In the genomic region with DNA sequence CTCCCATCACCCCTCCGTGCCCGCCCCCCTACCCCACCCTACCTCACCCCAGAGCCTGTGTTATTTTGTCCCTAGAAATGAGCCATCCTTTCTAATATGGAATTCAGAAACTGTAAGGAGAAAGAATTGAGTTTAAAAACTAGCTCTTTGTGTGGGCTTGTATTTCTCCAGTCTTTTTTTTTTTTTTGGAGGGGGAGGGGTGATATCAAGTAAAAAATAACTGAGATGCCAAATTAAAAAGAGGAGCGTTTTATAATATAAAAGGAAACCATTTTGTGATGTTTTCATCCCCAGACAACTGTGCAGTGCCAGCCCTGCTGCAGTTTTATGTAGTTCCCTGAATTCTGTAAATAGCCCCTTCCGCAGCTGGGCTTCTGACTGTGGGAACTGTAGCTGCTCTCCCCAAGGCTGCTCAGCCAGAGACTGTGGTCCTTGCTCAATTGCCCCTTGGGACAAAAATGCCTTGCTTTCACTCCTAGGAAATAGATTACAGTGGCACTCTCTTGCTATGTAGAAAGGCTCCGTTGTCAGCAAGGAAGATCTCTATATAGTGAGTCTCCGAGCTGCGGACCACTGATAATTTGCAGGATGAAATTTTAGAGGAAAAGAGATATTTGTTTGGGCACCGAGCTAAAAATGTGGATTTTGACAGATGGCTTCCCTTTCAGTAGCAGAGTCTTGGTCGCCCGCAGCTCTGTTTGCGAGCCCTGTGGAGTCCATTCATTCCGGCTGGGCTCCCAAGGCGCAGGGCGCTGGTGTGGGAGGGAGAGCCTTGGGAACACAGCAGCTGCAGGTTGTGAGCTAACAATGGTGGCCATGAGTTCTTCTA, we compare ENCODE assay signal across 9 mouse cellular contexts. TPM values are rescaled to one million over a fixed set of nuclear protein-coding genes. Genes with fewer than 3 reads are reported as not detected.
DNase-seq lines count a peak whose midpoint lies in the region; ATAC-seq and TF ChIP-seq lines count a peak whose summit lies in the region.
"Had no signal": no experiment of that assay in that cellular context is flagged by ENCODE, and none has a peak within 500 bp of the region (broad histone marks: within the 10 kb centered on the region; RNA-seq: fewer than 3 reads in every experiment).

No protein-coding gene starts in this region.

- H3K4me1 ChIP-seq in lung, postnatal 0 days (ENCODE audit: insufficient read depth, low read depth, low read length), result no peaks in the 10 kb centered on the region
- peaks cover 13% of the 10 kb centered on the region for H3K4me1 ChIP-seq in hindbrain, embryonic 14.5 days (replicated peaks; ENCODE audit: control insufficient read depth, insufficient read depth, low read length)
- H3K4me1 ChIP-seq in midbrain, embryonic 14.5 days (ENCODE audit: control insufficient read depth, insufficient read depth, low read length), result peaks cover 14% of the 10 kb centered on the region

- no peak for ATAC-seq in lung, postnatal 0 days
- ATAC-seq in hindbrain, embryonic 14.5 days (ENCODE audit: low FRiP score), result 0 out of 2 replicates have a peak, but pooled peaks have one; percentile 3
- ATAC-seq in midbrain, embryonic 14.5 days (ENCODE audit: low FRiP score, low TSS enrichment), result no peak

- H3K27ac ChIP-seq in lung, postnatal 0 days (ENCODE audit: low read length), result peak overlapping the region; percentile 20; the same call in 1 of the 2 replicates
- H3K27ac ChIP-seq in hindbrain, embryonic 14.5 days, result peak overlapping the region; percentile 100
- H3K27ac ChIP-seq in midbrain, embryonic 14.5 days (replicated peaks; ENCODE audit: low read depth, low read length), result peak overlapping the region; percentile 100
- H3K27ac ChIP-seq: liver, embryonic 14.5 days had no signal

- peak; percentile 39 for DNase-seq in adrenal gland, postnatal 10 days
- no peak for DNase-seq in adrenal gland, adult (ENCODE audit: inconsistent age in 2 of 2, low spot score in 1 of 2)
- peak; percentile 38 for DNase-seq in lung, postnatal 0 days (ENCODE audit: low spot score)
- no peak for DNase-seq in lung, postnatal 14 days
- peak; percentile 74 for DNase-seq in hindbrain, embryonic 14.5 days (ENCODE audit: low spot score)
- DNase-seq in midbrain, embryonic 14.5 days, result peak; percentile 86
- DNase-seq in spleen, postnatal 36 days (ENCODE audit: low spot score in 2 of 2), result no peak
- DNase-seq in kidney, postnatal 4 days, result no peak

- peak overlapping the region; percentile 2; the same call in 1 of the 2 replicates for H3K4me2 ChIP-seq in lung, postnatal 0 days (replicated peaks; ENCODE audit: low read depth, low read length)
- H3K4me2 ChIP-seq in hindbrain, embryonic 14.5 days (replicated peaks), result peak overlapping the region; percentile 84
- H3K4me2 ChIP-seq in midbrain, embryonic 14.5 days (ENCODE audit: low read length), result peak overlapping the region; percentile 91

- H3K9ac ChIP-seq in lung, postnatal 0 days (replicated peaks; ENCODE audit: low read depth), result no peak overlapping the region
- H3K9ac ChIP-seq in hindbrain, embryonic 14.5 days, result peak overlapping the region; percentile 100
- H3K9ac ChIP-seq in midbrain, embryonic 14.5 days (replicated peaks; ENCODE audit: low read length), result peak overlapping the region; percentile 100
- H3K9ac ChIP-seq: liver, embryonic 14.5 days had no signal

- no peaks in the 10 kb centered on the region for H3K27me3 ChIP-seq in lung, postnatal 0 days (replicated peaks; ENCODE audit: insufficient read depth, low read length)
- H3K27me3 ChIP-seq in hindbrain, embryonic 14.5 days (ENCODE audit: control insufficient read depth, insufficient read depth, low read length), result no peaks in the 10 kb centered on the region
- no peaks in the 10 kb centered on the region for H3K27me3 ChIP-seq in midbrain, embryonic 14.5 days (ENCODE audit: control insufficient read depth, insufficient read depth, low read length)

- no peaks in the 10 kb centered on the region for H3K9me3 ChIP-seq in lung, postnatal 0 days (ENCODE audit: low read length)
- H3K9me3 ChIP-seq in hindbrain, embryonic 14.5 days (ENCODE audit: control insufficient read depth, low read length), result no peaks in the 10 kb centered on the region
- no peaks in the 10 kb centered on the region for H3K9me3 ChIP-seq in midbrain, embryonic 14.5 days (ENCODE audit: control insufficient read depth, low read length)

- 38% methylated on average over 14 of the region's 14 CpGs for WGBS in lung, postnatal 0 days
- 6% methylated on average over 14 of the region's 14 CpGs for WGBS in hindbrain, embryonic 14.5 days
- 1% methylated on average over 14 of the region's 14 CpGs for WGBS in midbrain, embryonic 14.5 days

- TF ChIP-seq CTCF in lung, postnatal 0 days (IDR thresholded peaks at IDR 0.05), result no peak

- H3K36me3 ChIP-seq in lung, postnatal 0 days (ENCODE audit: insufficient read depth, low read length), result no peaks in the 10 kb centered on the region
- peaks cover 20% of the 10 kb centered on the region for H3K36me3 ChIP-seq in hindbrain, embryonic 14.5 days (replicated peaks; ENCODE audit: control insufficient read depth, insufficient read depth)
- peaks cover 7% of the 10 kb centered on the region for H3K36me3 ChIP-seq in midbrain, embryonic 14.5 days (ENCODE audit: control insufficient read depth, insufficient read depth, low read length)

- no peak for TF ChIP-seq EP300 in lung, postnatal 0 days (IDR thresholded peaks at IDR 0.05)

- H3K4me3 ChIP-seq in lung, postnatal 0 days (ENCODE audit: low read depth, low read length), result no peak overlapping the region
- H3K4me3 ChIP-seq in hindbrain, embryonic 14.5 days (replicated peaks; ENCODE audit: low read length), result peak overlapping the region; percentile 91
- H3K4me3 ChIP-seq in midbrain, embryonic 14.5 days (replicated peaks; ENCODE audit: low read depth, low read length), result peak overlapping the region; percentile 93

RNA-seq across cellular contexts. Expression of gene Tuba1a, which starts 1.1 kb away (rescaled TPM):
- total RNA-seq in adrenal gland, postnatal 10 days (2021), result 100 to 1,000 TPM; 202 to 313 TPM
- polyA plus RNA-seq in lung, postnatal 0 days (2015; fragmentation: Nextera tagmentation; extraction: Ambion mirVana), result 881 and 945 TPM in 2 replicates
- polyA plus RNA-seq in hindbrain, embryonic 14.5 days (2014; fragmentation: Nextera tagmentation; extraction: Ambion mirVana), result 14,408 and 15,410 TPM in 2 replicates
- 17,220 and 18,751 TPM in 2 replicates for polyA plus RNA-seq in midbrain, embryonic 14.5 days (2014; fragmentation: Nextera tagmentation; extraction: Ambion mirVana)

RNA-seq across cellular contexts. Expression of gene Gm49450, which starts 1.3 kb away (rescaled TPM):
- total RNA-seq in adrenal gland, postnatal 10 days (2021), result not detected
- polyA plus RNA-seq in lung, postnatal 0 days (2015; fragmentation: Nextera tagmentation; extraction: Ambion mirVana), result not detected in 2 replicates
- not detected in 2 replicates for polyA plus RNA-seq in hindbrain, embryonic 14.5 days (2014; fragmentation: Nextera tagmentation; extraction: Ambion mirVana)
- polyA plus RNA-seq in midbrain, embryonic 14.5 days (2014; fragmentation: Nextera tagmentation; extraction: Ambion mirVana), result not detected in 2 replicates

RNA-seq across cellular contexts. Expression of gene Tuba1b, which starts 20.3 kb away (rescaled TPM):
- 100 to 1,000 TPM; 329 to 414 TPM for total RNA-seq in adrenal gland, postnatal 10 days (2021)
- 415 and 427 TPM in 2 replicates for polyA plus RNA-seq in lung, postnatal 0 days (2015; fragmentation: Nextera tagmentation; extraction: Ambion mirVana)
- polyA plus RNA-seq in hindbrain, embryonic 14.5 days (2014; fragmentation: Nextera tagmentation; extraction: Ambion mirVana), result 1,223 and 1,455 TPM in 2 replicates
- 1,095 and 1,120 TPM in 2 replicates for polyA plus RNA-seq in midbrain, embryonic 14.5 days (2014; fragmentation: Nextera tagmentation; extraction: Ambion mirVana)

RNA-seq across cellular contexts. Expression of gene Lmbr1l, which starts 36.6 kb away (rescaled TPM):
- 10 to 100 TPM; 17.7 to 27.7 TPM for total RNA-seq in adrenal gland, postnatal 10 days (2021)
- 16.5 and 17.0 TPM in 2 replicates for polyA plus RNA-seq in lung, postnatal 0 days (2015; fragmentation: Nextera tagmentation; extraction: Ambion mirVana)
- 6.4 and 8.1 TPM in 2 replicates for polyA plus RNA-seq in hindbrain, embryonic 14.5 days (2014; fragmentation: Nextera tagmentation; extraction: Ambion mirVana)
- polyA plus RNA-seq in midbrain, embryonic 14.5 days (2014; fragmentation: Nextera tagmentation; extraction: Ambion mirVana), result 11.2 and 19.4 TPM in 2 replicates

RNA-seq across cellular contexts. Expression of gene Dhh, which starts 56.3 kb away (rescaled TPM):
- total RNA-seq in adrenal gland, postnatal 10 days (2021), result 1 to 10 TPM; 2.6 to 3.2 TPM
- 5.1 and 6.6 TPM in 2 replicates for polyA plus RNA-seq in lung, postnatal 0 days (2015; fragmentation: Nextera tagmentation; extraction: Ambion mirVana)
- polyA plus RNA-seq in hindbrain, embryonic 14.5 days (2014; fragmentation: Nextera tagmentation; extraction: Ambion mirVana), result 1.1 and 1.4 TPM in 2 replicates
- polyA plus RNA-seq in midbrain, embryonic 14.5 days (2014; fragmentation: Nextera tagmentation; extraction: Ambion mirVana), result 0.36 and 0.57 TPM in 2 replicates

Comparison
In these comparisons a context has a peak if more than half of its experiments do, and no peak if none do; other contexts are left out.
1. DNase-seq: peak in adrenal gland, postnatal 10 days (single experiment), lung, postnatal 0 days (single experiment), hindbrain, embryonic 14.5 days (single experiment) and midbrain, embryonic 14.5 days (single experiment); none in adrenal gland, adult (0 of 2), lung, postnatal 14 days (single experiment), spleen, postnatal 36 days (0 of 2) and kidney, postnatal 4 days (0 of 2).
2. H3K27ac ChIP-seq: peak in every context shown above with its lines; median percentile 100 in hindbrain, embryonic 14.5 days; 100 in midbrain, embryonic 14.5 days; 20 in lung, postnatal 0 days.
3. H3K4me2 ChIP-seq: peak in every context shown above with its lines; median percentile 91 in midbrain, embryonic 14.5 days; 84 in hindbrain, embryonic 14.5 days; 2 in lung, postnatal 0 days.
4. RNA of gene Tuba1a, which starts 1.1 kb away (polyA plus RNA-seq): 17,220 to 18,751 TPM in midbrain, embryonic 14.5 days and 14,408 to 15,410 TPM in hindbrain, embryonic 14.5 days; 881 to 945 TPM in lung, postnatal 0 days; every median in the first group is over 10 times any median in the second.